Mouse (Mus musculus) E14TG2a.4 (cell line): ENCODE measurements around the gene Fbxo41.

Source experiments
- CTCF ChIP-seq: conservative IDR thresholded peaks from 2 replicates; pipeline ENCODE4 v1.5.1; 2014; ENCODE audit warnings: low read length
- POU5F1 ChIP-seq: IDR thresholded peaks from 2 replicates; pipeline ENCODE4 v1.6.1; 2014; ENCODE audit warnings: low read length, borderline replicate concordance

DNA sequence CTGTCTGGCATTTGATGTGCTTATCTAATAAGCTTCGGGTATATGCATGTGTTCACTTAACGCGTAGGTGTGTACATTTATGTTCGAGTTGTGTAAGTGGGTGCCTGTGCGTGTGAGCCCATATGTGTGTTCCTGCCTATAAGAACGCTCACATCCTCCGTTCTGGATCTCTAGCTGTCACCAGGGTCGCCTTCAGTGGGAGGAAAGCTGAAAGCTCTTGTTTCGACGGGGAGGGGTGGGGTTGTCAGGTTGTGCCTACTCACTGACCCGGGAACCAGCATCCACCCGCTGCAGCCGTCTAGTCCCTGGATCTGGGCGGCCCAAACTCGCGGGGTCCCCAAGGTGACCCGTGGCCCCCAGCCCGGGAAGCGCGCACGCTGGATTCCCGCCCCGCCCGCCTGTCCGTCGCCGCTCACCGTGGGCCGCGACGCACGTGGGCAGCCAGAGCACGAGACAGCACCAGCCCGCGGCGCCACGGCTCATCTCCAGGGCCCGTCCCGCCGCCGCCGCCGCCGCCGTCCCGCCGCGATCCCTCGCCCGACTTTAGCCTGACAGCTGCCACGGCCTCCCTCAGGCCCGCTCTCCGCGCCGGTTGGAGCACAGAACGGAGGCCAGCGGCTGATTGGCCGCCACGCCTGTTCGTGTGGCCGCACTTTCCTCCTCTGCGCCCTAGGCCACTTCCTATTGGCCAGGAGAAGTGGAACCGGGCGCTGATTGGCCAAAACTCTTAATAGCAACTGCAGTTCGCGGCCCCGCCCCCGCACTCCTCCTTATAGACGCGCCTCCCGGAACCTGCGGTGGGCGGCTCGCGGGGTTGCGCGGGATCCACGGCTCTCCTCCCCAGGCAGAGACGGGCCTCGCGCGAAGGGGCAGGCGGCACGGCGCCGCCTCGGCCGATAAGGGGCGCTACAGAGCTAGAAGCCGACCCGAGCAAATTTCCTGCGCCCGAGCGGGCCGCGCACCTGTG lies 51.8 kb downstream of the Fbxo41 start, which contains the start of gene Cct7:
- no peak for TF ChIP-seq CTCF
- no peak for TF ChIP-seq POU5F1
